Mouse (Mus musculus) MEL (cell line): ENCODE data around the gene Kirrel3.

Source experiments
- CTCF ChIP-seq, 3 experiments: IDR thresholded peaks in 2 of 3; conservative IDR thresholded peaks in 1 of 3; 2 replicates each; pipeline ENCODE4 v1.5.1; 2011 to 2012; ENCODE audit warnings: low read length in 3 of 3, low read depth in 2 of 3, mild to moderate bottlenecking in 2 of 3, improper control_type of control experiment in 1 of 3, inconsistent platforms in 1 of 3, mixed read lengths in 1 of 3, moderate library complexity in 1 of 3; ENCODE audit not compliant: control insufficient read depth in 1 of 3, insufficient read depth in 1 of 3, poor library complexity in 1 of 3, severe bottlenecking in 1 of 3
- MAZ ChIP-seq: IDR thresholded peaks from 2 replicates; pipeline ENCODE4 v1.6.1; 2012; ENCODE audit warnings: low read depth, mild to moderate bottlenecking, inconsistent platforms, low read length, improper control_type of control experiment
- NRF1 ChIP-seq: IDR thresholded peaks from 2 replicates; pipeline ENCODE4 v1.6.1; 2014; ENCODE audit warnings: low read depth, mild to moderate bottlenecking, inconsistent platforms, low read length, improper control_type of control experiment, moderate library complexity; ENCODE audit not compliant: poor library complexity, insufficient read depth, severe bottlenecking
- POLR2A ChIP-seq, 2 experiments: IDR thresholded peaks; 2 replicates each; pipeline ENCODE4 v1.6.1; 2011 to 2012; ENCODE audit warnings: low read length in 2 of 2, mild to moderate bottlenecking in 2 of 2, control low read depth in 1 of 2, improper control_type of control experiment in 1 of 2, low read depth in 1 of 2, moderate library complexity in 1 of 2; ENCODE audit not compliant: control insufficient read depth in 1 of 2, insufficient read depth in 1 of 2, poor library complexity in 1 of 2
- SIN3A ChIP-seq: IDR thresholded peaks from 2 replicates; pipeline ENCODE4 v1.6.1; 2012; ENCODE audit warnings: low read length, improper control_type of control experiment, inconsistent platforms
- USF2 ChIP-seq, 2 experiments: IDR thresholded peaks; 2 replicates each; pipeline ENCODE4 v1.6.1; 2011 to 2012; ENCODE audit warnings: improper control_type of control experiment in 2 of 2, low read length in 2 of 2, borderline replicate concordance in 1 of 2, inconsistent platforms in 1 of 2, low read depth in 1 of 2, mild to moderate bottlenecking in 1 of 2; ENCODE audit not compliant: insufficient read depth in 1 of 2
- ZC3H11A ChIP-seq: IDR thresholded peaks from 2 replicates; pipeline ENCODE4 v1.6.1; 2012; ENCODE audit warnings: low read depth, mild to moderate bottlenecking, inconsistent platforms, low read length, improper control_type of control experiment

DNA sequence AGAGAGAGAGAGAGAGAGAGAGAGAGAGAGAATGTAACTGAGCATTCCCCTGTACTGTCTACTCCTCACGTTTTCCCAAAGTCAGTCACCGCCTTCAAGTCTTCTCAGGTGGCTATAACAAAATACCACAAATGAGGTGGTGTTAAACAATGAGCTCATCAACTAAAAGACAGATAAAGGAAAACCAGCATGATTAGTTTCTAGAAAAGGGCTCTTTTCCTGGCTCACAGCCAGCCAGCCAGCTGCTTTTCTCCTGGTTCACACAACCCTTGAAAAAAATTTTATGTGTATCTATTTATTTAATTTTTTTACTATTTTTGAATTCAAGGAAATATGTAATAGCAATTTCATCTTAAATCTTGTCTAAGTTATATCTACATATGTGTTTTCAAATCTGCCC, 22.0 kb upstream of the Kirrel3 start:
- TF ChIP-seq ZC3H11A (no peak), CTCF (IDR thresholded peaks at IDR 0.05 in 2 of 3, conservative IDR thresholded peaks at IDR 0.05 in 1 of 3; ENCODE audit: control insufficient read depth in 1 of 3, insufficient read depth in 1 of 3, low read depth in 2 of 3, low read length in 3 of 3, poor library complexity in 1 of 3, severe bottlenecking in 1 of 3) (no peak), MAZ (no peak), POLR2A (IDR thresholded peaks at IDR 0.05; ENCODE audit: control insufficient read depth in 1 of 2, insufficient read depth in 1 of 2, low read depth in 1 of 2, low read length in 2 of 2, poor library complexity in 1 of 2) (no peak), NRF1 (no peak), USF2 (IDR thresholded peaks at IDR 0.05; ENCODE audit: borderline replicate concordance in 1 of 2, insufficient read depth in 1 of 2, low read depth in 1 of 2, low read length in 2 of 2) (no peak), SIN3A (no peak)
